Mouse (Mus musculus): Measurements from ENCODE around the gene Snap29.

Snap29 gene

GRCm38 (mm10) chr16:17474091-17474490, 68.3 kb downstream of the Snap29 start:
- no peak for DNase-seq (ENCODE audit: low spot score)

GRCm38 (mm10) chr16:17474761-17475160, 69.0 kb downstream of the Snap29 start:
- no peak for DNase-seq (ENCODE audit: low spot score)

GRCm38 (mm10) chr16:17475326-17475725, 69.5 kb downstream of the Snap29 start:
- DNase-seq (ENCODE audit: low spot score) = no peak

GRCm38 (mm10) chr16:17478331-17478943, 72.7 kb downstream of the Snap29 start:
- no peak for DNase-seq (ENCODE audit: low spot score)

Measured in c-Kit-positive CD71-positive TER-119-positive erythroid progenitor cells, embryonic 14.5 days (primary cell).